Mouse (Mus musculus) gonadal fat pad, adult 2 months (tissue): ENCODE measurements at regions not wholly inside any gene's neighbourhood (a gene's known extent, or its start where the extent isn't known, plus 50 kb on each side); places are given as distances from the start of the nearest gene placed in this dataset.
A peak's percentile ranks its signal among the peaks of the same experiment; 100 is the strongest.

ENCODE experiments used
- DNase-seq: peaks from one replicate; pipeline ENCODE4 v3.0.0-alpha.2; 2012; ENCODE audit warnings: low read depth

DNA sequence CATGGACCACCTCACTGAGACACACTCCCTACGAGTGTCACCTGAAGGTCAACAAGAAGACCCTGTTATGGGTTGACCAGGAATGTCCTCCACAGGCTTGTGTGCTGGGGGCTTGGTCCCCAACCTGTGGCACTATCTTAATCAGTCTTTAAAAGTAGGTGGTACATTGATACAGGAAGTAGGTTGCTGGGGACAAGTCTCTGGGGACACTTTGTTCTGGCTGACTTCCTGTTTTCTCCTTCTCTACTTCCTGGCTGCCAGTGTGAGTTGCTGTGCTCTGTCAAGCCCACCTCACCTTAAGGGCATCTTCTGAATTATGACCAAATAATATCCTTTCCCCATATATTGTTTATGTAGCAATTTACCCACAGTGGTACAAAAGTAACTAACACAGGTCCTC lies 96.1 kb downstream of the Cct6b start:
- no peak for DNase-seq

DNA sequence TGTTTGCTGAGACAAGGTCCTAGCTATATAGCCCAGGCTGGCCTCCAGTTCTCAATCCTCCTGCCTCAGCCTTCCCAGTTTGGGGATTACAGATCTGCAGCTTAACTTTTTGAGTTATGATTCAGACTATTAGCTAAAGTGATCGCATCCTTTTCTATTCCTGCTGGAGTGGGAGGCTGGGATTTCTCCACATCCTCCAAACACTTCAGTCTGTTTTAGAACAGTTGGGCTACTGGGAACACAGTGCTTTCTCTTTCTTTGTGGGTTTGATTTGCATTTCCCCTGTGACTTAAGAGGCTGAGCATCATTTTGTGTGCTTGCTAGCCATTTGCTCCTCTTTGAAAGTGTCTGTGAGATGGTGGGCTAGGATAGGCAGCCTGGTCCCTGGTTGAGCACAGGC lies 100.0 kb downstream of the Cct6b start:
- DNase-seq, result no peak

DNA sequence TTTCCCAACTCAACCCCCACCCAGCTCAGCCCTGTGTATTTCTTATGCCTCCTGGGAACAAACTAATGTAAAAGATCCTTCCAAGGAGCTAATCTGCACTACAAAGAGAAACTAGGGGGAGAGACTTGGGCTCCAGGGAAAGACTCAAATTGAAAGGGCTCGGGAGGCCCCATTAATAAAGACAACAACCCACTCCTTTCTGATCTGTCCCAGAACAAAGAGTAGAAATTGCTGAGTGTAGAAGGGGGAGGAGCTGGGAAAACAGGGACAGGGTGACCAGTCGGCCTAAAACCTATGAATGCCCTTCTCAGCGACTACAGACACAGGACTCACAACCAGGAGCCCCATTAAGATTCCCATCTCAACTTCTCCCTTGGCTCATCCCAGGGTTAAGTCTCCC lies 102.0 kb downstream of the Cct6b start:
- no peak for DNase-seq

DNA sequence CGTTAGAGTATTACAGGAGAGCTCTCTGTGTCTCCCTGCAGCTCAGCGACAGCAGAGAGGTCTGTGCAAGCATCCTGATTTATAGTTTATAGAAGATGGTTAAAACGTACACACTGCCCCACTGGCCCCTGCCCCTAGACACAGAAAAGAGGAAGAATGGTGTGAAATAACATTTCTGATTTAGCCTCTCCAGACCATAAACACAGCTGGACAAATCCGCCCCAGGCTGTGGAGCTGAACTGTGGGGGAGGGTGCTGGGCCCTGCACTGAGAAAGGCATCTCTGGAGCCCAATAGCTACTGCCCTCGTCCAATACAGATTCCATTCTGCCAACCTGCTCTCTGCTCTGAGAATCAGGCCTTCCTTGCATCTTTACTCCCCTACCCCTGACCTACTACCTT lies 112.4 kb downstream of the Cct6b start:
- no peak for DNase-seq

DNA sequence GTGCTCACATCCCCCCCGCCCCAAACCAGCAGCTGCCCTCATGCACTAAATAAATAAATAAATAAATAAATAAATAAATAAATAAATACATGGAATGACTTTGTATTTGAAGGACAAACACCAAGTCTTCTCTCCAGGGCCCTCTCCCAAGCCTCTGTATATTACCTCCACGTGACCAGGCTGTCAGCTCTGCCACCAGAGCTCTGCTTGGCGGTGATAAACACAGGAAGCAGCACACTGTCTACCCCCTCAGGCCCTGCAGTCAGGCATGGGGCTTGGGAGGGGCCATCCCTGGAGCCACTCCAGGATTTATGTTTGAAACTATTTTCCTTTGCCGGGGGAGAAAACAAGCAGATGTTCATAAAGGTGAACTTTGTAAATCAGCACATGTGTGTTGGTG lies 125.6 kb downstream of the Cct6b start:
- DNase-seq, result no peak

DNA sequence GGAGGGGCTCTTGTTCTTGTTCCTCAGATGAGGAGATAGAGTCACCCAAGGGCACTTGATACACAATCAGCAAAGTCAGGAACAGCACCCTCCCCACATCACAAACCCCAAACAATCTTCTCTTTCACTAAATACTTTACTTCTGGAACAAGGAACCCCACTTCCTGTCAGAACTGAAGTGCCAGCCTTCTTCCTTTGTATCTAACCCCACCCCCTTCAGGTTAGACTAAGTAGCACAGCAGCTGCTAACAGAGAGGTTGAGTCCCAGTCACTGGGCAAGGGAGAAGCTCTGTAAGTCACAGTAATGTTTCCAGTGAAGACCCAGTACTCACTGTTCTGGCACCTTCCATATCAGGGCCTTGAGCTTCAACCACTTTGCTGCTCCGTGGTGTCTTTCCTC lies 131.9 kb downstream of the Cct6b start:
- DNase-seq, result no peak

DNA sequence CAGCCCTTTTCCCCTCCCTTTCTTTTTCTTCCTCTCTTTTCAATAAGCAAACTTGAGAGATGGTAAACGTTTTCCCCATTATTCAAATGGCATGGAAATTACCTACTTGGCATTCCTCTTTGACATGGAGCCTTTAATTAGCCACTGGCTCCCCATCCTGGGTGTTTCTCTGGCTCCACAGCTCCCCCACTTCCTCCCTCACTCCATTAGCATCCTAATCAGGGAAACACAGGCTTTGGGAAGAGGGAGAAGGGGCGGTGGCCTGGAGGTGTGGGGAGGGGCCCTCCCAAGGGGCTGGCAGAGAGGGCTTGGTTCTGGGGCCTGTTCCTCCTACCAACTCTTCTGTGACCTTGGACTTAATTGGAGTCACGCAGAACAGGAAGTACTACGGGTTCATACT lies 132.7 kb downstream of the Cct6b start:
- DNase-seq, result no peak

DNA sequence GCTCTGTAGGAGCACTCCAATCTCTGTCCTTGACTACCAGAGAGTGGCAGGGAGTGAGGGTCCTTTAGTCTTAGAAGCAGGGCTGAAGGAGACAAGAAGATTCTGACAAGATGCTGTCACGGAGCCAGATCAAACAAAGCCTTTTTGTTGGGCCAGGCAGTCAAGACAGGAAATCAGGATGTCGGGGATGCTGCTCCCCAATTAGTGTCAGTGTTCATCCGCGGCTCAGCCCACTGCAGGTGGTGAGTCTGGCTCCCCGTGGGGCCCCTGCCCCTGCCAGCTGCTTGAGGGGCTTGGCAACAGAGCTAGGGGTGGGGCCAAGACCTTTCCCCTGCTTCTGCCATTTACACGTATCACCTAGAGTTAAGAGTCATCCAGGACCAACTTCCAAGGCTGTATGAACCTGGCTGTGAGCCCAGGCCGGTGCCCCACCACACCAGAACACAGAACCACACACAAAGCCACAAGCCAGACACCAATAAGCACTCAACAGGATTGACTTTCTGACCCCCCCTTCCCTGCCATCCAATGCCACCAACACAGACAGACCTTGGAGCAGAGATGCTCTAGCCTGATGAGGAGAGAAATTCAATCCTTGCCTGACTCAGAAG lies 137.5 kb downstream of the Cct6b start:
- no peak for DNase-seq

DNA sequence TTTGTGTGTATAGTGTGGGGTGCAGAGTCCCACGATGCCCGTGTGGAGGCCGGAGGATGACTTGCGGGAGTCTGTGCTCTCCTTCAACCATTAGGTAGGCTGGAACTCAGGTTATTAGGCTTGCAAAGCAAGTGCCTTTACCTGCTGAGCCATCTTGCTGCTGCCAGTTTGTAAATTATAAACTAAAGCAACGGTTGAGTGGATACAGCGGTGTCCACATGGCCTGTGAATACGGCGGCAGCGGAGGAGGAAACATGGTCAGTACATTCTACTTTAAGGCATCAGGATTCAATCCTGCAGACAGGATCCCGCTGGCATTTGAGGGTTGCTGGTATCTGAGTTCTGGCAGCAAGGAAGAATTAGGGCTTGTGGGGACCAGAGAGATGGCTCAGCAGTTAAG lies 143.1 kb downstream of the Cct6b start:
- no peak for DNase-seq

DNA sequence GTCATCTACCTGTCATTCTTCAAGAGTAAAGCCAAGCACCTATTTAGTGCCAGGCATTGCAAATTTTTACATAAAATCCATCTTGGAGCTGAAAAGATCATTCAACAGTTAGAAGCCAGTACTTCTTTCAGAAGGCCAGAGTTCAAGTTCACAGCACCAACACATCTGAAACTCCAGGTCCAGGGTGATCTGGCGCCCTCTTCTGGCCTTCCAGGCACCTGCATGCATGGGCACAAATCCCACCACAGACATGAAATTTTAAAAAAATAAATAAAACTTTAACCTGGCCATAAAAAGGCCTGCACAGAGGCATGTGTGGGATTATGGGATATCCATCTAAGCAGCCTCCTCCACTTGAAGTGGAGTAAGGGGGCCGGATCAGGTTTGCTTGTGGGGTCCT lies 144.7 kb downstream of the Cct6b start:
- no peak for DNase-seq

DNA sequence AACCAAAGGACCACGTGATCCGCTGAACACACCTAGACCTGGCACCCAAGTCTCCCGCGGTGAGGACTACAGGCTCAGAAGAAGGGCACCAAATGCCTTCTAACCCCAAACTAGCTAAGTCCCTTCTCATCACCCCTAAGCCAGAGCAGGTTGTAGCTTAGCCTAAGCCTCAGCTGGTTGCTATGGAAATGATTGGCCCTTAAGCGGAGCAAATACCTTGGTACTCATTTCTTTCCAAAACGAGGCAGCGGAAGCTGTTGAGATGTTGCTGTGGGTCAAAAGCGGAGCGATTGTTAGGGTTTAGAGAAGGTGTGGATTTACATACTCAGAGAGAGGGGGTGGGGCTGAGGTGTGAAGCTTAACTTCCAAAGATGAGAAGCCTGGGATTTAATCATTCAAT lies 145.7 kb downstream of the Cct6b start:
- peak; percentile 5 for DNase-seq

DNA sequence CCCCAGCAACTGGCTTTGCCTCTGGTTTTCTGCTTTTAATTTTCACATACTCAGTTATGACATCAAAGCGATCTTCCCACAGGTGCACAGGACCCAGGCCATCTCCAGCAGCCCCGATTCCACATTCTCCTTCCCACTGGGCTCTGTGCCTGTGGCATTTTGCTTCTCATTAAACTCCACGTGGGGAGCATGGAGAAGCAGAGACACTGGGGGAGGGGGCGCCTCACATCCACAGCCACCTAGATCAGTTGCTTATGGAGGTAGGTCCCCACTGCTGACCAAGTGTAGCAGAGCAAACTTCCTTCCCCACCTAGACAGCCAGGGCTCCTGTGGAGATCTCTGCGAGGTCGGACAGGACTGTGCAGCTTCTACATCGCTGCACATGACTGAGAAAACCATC lies 147.3 kb downstream of the Cct6b start:
- no peak for DNase-seq

DNA sequence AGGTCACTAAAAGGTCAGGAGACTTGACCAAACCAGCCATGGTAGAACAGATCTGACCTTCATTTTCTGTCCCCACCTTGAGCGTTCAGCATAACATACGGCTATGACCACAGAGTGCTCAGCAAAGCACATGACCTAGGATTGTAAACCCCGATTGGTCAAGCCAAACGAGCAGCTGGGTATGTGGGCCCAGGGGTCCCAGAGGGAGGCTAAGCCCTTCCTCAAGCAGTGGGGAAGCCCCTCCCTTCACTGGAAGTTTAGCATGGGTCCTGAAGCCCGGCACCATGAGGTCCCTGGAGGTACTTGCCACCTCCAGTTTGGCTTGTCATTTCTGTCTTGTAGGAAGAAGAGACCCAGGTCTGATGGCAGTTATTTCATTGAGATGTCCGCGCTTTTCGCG lies 149.8 kb downstream of the Cct6b start:
- DNase-seq, result no peak

DNA sequence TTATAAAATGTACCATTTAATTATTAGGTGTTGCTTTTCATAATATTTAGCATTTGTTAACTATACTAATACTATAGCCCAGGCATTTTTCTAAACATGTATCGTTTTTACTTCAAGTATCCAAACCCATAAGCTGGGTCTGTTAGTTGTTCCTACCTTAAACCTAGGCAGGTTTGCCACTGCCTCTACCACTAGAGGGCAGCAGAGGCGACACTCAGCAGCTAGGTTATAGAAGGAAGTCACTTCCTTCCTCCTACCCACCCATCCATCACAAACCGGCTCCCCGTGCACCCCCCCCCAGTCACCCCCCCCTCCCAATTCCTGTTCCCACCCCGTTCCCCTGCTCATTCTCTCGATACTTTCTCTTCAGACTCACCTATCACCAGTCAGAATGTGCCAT lies 150.6 kb downstream of the Cct6b start:
- DNase-seq, result no peak

DNA sequence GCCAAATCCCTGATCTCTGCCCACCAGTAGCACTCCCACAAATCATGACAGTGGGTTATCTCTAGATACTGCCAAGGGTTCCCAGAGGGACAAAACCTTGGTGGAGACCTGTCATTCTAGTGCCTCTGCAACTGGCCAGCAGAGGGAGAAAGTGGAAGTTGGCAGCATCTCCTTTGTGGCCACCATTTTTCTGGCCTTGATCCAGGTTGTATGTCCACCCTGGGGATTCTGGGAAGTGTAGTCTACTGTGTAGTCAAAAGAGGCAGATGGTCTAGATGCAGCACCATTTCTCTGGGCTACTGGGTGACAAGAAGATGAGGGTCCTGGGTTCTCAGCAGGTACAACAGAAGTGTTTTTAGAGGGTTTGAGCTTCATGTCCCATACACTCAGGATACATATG lies 152.1 kb downstream of the Cct6b start:
- peak; percentile 6 for DNase-seq

DNA sequence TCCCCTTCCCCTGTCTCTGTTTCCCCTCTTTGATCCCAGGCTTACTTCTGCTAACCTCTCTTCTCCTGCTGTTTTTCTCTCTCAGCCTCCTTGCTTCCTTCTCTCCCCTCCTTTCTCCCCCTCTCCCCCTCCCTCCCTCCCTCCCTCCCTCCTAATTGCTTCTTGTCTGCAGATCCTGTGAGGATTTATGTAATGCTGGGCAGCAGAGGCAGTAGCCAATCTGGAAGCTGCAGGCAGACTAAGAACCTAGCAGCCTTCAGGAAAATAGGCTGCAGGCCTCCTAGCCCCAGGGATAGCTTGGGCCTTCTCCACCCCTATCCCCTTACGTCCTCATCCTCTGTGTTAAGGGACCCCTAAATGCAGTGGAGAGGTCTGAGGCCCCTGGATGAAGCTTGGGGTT lies 155.2 kb downstream of the Cct6b start:
- no peak for DNase-seq

DNA sequence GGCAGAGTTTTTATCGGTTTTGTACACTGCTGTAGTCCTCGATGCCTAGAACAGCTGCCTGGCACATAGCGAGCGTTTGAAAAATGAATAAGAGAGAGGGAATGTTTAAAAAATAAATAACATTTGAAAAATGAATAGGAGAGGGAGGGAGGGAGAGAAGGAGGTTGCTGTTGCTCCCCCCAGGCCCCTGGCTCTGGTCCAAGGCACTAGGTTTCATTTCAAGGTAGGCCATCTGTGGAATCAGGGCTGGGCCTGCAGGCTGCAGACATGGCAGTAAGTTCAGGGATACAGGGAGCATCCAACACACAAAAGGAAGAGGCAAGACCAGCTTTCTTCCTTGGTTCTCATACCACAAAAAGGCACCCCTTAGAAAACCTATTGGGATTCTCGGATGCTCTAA lies 156.5 kb downstream of the Cct6b start:
- no peak for DNase-seq

DNA sequence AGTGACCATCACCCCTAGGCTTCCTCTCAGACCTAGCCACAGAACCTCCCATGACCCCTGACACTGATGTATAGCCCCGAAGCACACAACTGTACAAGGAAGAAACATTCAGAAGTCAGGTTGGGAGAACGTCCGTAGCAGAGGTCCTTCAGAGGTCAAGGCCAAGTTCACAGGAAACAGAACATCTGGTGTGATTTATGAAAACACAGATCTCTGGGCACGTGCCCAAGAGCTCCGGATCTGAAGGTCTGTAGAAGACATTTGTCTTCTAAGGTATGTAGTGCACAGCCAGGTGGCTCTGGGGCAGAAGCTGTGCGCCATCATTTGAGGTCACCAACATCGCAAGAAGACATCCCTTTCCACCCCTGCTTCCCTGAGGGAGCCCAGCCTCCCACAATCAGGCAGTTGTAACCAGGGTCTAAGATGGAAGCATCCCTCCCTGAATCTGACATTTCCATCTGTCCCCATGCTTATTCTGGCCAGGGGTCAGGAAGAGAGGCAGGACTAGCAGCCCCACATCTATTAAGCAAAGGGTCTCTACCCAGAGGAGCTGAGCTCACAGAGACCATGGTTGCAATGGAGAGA lies 159.8 kb downstream of the Cct6b start:
- DNase-seq, result no peak

DNA sequence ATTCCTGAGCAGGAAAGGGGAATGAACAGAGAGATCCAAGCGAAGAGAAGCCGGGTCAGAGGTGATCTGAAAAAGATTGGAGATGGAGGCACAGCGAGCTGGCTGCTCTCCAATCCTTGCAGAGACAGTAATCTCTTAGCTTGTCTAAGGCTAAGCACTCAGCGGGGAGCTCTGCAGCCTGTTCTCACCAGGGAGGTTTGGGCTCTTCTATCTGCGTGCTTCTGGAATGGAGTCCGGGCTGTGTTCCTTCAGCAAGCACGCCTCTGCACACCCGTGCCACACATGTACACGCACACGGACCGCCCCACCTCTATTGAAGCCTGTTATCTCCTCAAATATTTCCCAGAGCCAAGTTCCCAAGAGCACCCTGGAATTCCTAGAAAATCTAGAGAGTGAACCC lies 161.3 kb downstream of the Cct6b start:
- DNase-seq, result no peak

DNA sequence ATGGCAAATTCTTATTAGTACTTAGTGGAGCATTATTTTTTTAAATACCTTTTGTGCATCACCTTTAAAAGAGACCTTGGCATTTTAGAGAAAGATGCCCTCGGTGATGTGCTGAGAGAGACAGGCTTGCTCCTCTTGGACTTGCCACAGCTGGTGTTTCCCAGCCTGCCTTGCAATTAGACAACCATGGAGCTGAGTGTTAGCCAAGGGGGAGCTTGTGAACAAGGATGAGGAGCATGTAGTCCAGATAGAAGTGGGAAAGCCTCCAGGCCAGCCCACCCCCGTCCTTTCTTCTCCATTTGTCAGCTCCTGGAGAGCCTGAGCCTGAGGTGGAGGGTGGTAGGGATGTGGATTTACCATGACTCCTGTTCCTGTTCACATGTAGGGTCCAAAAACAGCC lies 161.9 kb downstream of the Cct6b start:
- no peak for DNase-seq

DNA sequence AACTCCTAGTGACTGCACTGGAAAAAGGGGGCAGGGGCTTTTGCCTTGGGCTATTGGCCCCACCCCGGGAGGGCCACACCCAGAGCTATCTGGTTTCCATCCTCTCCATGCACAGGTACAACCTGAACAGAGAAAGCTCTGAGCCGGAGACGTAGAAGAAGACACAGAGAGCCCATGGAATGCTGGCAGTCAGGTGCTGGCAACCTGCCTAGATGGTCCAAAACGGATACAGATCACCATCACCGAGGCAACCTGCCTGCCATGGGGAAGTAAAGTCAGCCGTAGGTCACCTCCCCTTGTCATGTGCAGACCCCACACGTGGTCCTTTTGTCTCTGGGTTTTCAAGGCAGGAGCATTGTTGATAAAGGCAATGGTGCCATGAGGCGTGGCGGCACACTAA lies 164.0 kb downstream of the Cct6b start:
- DNase-seq, result no peak

DNA sequence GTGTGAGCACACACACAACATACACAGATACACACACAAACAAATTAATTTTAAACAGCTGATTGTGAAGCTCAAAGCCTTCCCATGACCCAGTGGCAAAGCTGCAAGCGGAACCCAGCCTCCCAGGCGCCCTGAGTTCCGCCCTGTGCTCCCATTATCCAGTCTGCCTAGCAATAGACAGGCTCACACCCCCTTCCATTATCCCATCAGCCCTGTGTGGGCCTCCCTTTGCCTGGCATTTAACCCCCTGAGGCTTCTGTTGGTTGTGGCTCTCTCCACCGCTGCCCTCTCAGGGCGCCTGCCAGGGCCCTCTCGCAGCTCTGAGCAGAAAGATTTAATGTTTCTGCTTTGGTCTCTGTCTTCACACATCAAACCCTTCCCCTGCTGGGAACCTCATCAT lies 166.4 kb downstream of the Cct6b start:
- DNase-seq, result no peak

DNA sequence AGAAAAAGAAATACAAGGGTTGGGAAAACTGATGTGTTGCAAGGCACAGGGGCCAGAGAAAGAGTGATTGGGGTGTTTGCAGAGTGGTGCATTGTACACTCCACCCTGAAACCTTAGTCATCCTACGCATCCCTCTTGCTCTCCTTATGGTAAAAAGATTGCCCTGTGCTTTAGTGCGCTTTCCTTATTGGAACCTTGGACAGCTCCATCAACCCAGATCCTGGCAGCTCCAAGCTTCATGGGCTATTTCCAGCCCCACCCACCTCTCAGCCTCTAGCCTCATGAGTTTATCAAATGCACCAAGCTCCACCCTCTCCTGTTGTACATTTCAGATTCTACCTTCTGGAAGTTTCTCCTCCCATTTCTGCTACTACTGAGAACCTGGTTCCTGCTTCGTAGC lies 167.3 kb downstream of the Cct6b start:
- DNase-seq, result no peak

DNA sequence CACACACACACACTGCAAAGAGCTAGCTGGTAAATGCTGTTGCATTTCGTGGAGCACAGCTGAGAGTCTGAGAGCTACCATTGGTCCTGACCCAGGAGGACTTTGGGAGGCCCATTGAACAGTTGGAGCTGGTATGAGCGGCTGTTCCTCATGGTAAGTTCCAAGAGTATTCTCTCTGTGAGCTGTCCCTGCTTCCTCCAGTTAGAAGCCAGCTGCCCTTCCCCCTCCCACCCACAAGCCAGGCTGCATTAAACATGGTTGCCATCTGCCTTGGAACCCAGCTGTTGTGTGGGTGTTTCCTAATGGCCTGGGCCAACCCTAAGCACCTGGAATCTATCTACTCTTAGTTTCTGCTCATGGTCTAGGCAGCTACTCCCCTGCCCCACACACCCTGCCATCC lies 174.4 kb downstream of the Cct6b start:
- no peak for DNase-seq
